Mouse (Mus musculus) testis, adult 2 months (tissue): Measurements from ENCODE around the gene Tbccd1.

Experiments
- CTCF ChIP-seq: fragments of 200-500 bp; IDR thresholded peaks from 2 replicates; pipeline ENCODE4 v1.5.1; 2012; ENCODE audit warnings: low read depth, mild to moderate bottlenecking, inconsistent platforms, low read length, moderate library complexity; ENCODE audit not compliant: control insufficient read depth, insufficient read depth, insufficient replicate concordance
- POLR2A ChIP-seq: fragments of 200-500 bp; IDR thresholded peaks from 2 replicates; pipeline ENCODE4 v1.6.1; 2012; ENCODE audit warnings: low read depth, mild to moderate bottlenecking, inconsistent platforms, low read length, moderate library complexity; ENCODE audit not compliant: control insufficient read depth

GRCm38 (mm10) chr16:22872397-22872796, 14.9 kb upstream of the Tbccd1 start:
- TF ChIP-seq CTCF (no peak), POLR2A (no peak)
